In genomic region chr6:15730666-15731065, GRCm38 (mm10) we compare ENCODE assay signal across 16 mouse cellular contexts. TPM values are rescaled to one million over a fixed set of nuclear protein-coding genes. Genes with fewer than 3 reads are reported as not detected.
A peak's percentile ranks its signal among the peaks of the same experiment; 100 is the strongest.
DNase-seq lines count a peak whose midpoint lies in the region; ATAC-seq lines count a peak whose summit lies in the region.
"Had no signal": no experiment of that assay in that cellular context is flagged by ENCODE, and none has a peak within 500 bp of the region (broad histone marks: within the 10 kb centered on the region; RNA-seq: fewer than 3 reads in every experiment).

No protein-coding gene starts in this region.

- H3K4me3 ChIP-seq in heart, embryonic 15.5 days, result no peak overlapping the region
- H3K4me3 ChIP-seq in heart, embryonic 11.5 days (ENCODE audit: low read depth, low read length), result no peak overlapping the region
- H3K4me3 ChIP-seq in lung, embryonic 16.5 days (ENCODE audit: low read length), result no peak overlapping the region
- H3K4me3 ChIP-seq in macrophage (ENCODE audit: inconsistent target), result no peak overlapping the region
- no peak overlapping the region for H3K4me3 ChIP-seq in midbrain, embryonic 13.5 days (replicated peaks)
- H3K4me3 ChIP-seq: forebrain, embryonic 13.5 days; liver, embryonic 15.5 days; megakaryocyte, embryonic 14.5 days had no signal

- no peak for ATAC-seq in heart, embryonic 15.5 days (replicated peaks; ENCODE audit: insufficient number of reproducible peaks, insufficient read depth, low FRiP score, low read depth)
- no peak for ATAC-seq in heart, embryonic 11.5 days (replicated peaks; ENCODE audit: insufficient number of reproducible peaks, low FRiP score, low TSS enrichment)
- ATAC-seq in lung, embryonic 16.5 days (ENCODE audit: low read depth), result no peak; the same call in 1 of the 2 replicates
- ATAC-seq in midbrain, embryonic 13.5 days, result no peak
- ATAC-seq: forebrain, embryonic 13.5 days; intestine, postnatal 0 days had no signal

- no peak overlapping the region for H3K9ac ChIP-seq in heart, embryonic 15.5 days
- H3K9ac ChIP-seq in heart, embryonic 11.5 days (ENCODE audit: low read depth, low read length), result no peak overlapping the region
- no peak overlapping the region for H3K9ac ChIP-seq in lung, embryonic 16.5 days (ENCODE audit: low read length)
- no peak overlapping the region for H3K9ac ChIP-seq in midbrain, embryonic 13.5 days (replicated peaks)
- H3K9ac ChIP-seq: forebrain, embryonic 13.5 days; hindbrain, embryonic 14.5 days; liver, embryonic 15.5 days had no signal

- H3K9me3 ChIP-seq in heart, embryonic 15.5 days (replicated peaks), result no peaks in the 10 kb centered on the region
- no peaks in the 10 kb centered on the region for H3K9me3 ChIP-seq in heart, embryonic 11.5 days (replicated peaks; ENCODE audit: control insufficient read depth, low read length)
- no peaks in the 10 kb centered on the region for H3K9me3 ChIP-seq in lung, embryonic 16.5 days (ENCODE audit: control insufficient read depth, low read length)
- H3K9me3 ChIP-seq in midbrain, embryonic 13.5 days, result no peaks in the 10 kb centered on the region
- H3K9me3 ChIP-seq: forebrain, embryonic 13.5 days; liver, embryonic 15.5 days; megakaryocyte, embryonic 14.5 days had no signal

- H3K36me3 ChIP-seq in heart, embryonic 15.5 days, result no peaks in the 10 kb centered on the region
- no peaks in the 10 kb centered on the region for H3K36me3 ChIP-seq in heart, embryonic 11.5 days (ENCODE audit: control insufficient read depth, insufficient read depth, low read length)
- H3K36me3 ChIP-seq in lung, embryonic 16.5 days (ENCODE audit: control insufficient read depth, insufficient read depth, low read length), result 0 out of 2 replicates have a peak, but pooled peaks cover 2% of the 10 kb centered on the region
- H3K36me3 ChIP-seq in macrophage (ENCODE audit: inconsistent target), result peaks cover 19% of the 10 kb centered on the region; the same call in 1 of the 2 replicates
- H3K36me3 ChIP-seq in midbrain, embryonic 13.5 days, result no peaks in the 10 kb centered on the region
- H3K36me3 ChIP-seq: liver, embryonic 15.5 days had no signal

- 52% methylated on average over 4 of the region's 4 CpGs for WGBS in heart, embryonic 15.5 days
- WGBS in heart, embryonic 11.5 days (ENCODE audit: insufficient replicate concordance), result 83% methylated on average over 4 of the region's 4 CpGs
- WGBS in lung, embryonic 16.5 days, result 32% methylated on average over 4 of the region's 4 CpGs
- WGBS in macrophage (ENCODE audit: missing documents), result 99% methylated on average over 4 of the region's 4 CpGs
- WGBS in midbrain, embryonic 13.5 days, result 88% methylated on average over 4 of the region's 4 CpGs

- peaks cover 26% of the 10 kb centered on the region for H3K4me1 ChIP-seq in heart, embryonic 15.5 days (replicated peaks)
- H3K4me1 ChIP-seq in heart, embryonic 11.5 days (ENCODE audit: control insufficient read depth, insufficient read depth, low read length), result peaks cover 10% of the 10 kb centered on the region; the same call in 1 of the 2 replicates
- peaks cover 27% of the 10 kb centered on the region for H3K4me1 ChIP-seq in lung, embryonic 16.5 days (replicated peaks; ENCODE audit: control insufficient read depth, insufficient read depth, low read length)
- no peaks in the 10 kb centered on the region for H3K4me1 ChIP-seq in midbrain, embryonic 13.5 days (replicated peaks)
- H3K4me1 ChIP-seq: forebrain, embryonic 13.5 days; liver, embryonic 15.5 days had no signal

- no peak overlapping the region for H3K4me2 ChIP-seq in heart, embryonic 15.5 days
- no peak overlapping the region for H3K4me2 ChIP-seq in heart, embryonic 11.5 days
- peak overlapping the region; percentile 7; the same call in 1 of the 2 replicates for H3K4me2 ChIP-seq in lung, embryonic 16.5 days (ENCODE audit: low read depth, low read length)
- H3K4me2 ChIP-seq in midbrain, embryonic 13.5 days (replicated peaks), result no peak overlapping the region
- H3K4me2 ChIP-seq: forebrain, embryonic 13.5 days; hindbrain, embryonic 14.5 days; liver, embryonic 15.5 days had no signal

- no peaks in the 10 kb centered on the region for H3K27me3 ChIP-seq in heart, embryonic 15.5 days
- H3K27me3 ChIP-seq in heart, embryonic 11.5 days (ENCODE audit: control insufficient read depth, insufficient read depth, low read length), result no peaks in the 10 kb centered on the region
- H3K27me3 ChIP-seq in lung, embryonic 16.5 days (ENCODE audit: control insufficient read depth, insufficient read depth, low read depth, low read length), result no peaks in the 10 kb centered on the region
- no peaks in the 10 kb centered on the region for H3K27me3 ChIP-seq in midbrain, embryonic 13.5 days
- H3K27me3 ChIP-seq: CH12.LX; forebrain, embryonic 13.5 days; liver, embryonic 15.5 days; megakaryocyte, embryonic 14.5 days had no signal

- H3K27ac ChIP-seq in heart, embryonic 15.5 days, result peak overlapping the region; percentile 49; the same call in 1 of the 2 replicates
- H3K27ac ChIP-seq in heart, embryonic 11.5 days (ENCODE audit: low read depth, low read length), result no peak overlapping the region
- peak overlapping the region; percentile 59; the same call in 1 of the 2 replicates for H3K27ac ChIP-seq in lung, embryonic 16.5 days (ENCODE audit: low read length)
- H3K27ac ChIP-seq in macrophage, result peak overlapping the region; percentile 99
- H3K27ac ChIP-seq in midbrain, embryonic 13.5 days, result no peak overlapping the region
- H3K27ac ChIP-seq: forebrain, embryonic 13.5 days; hindbrain, embryonic 14.5 days; liver, embryonic 15.5 days had no signal

- no peak for DNase-seq in lung, postnatal 4 days
- DNase-seq in kidney, adult 8-10 months, result peak; percentile 59 to 87
- DNase-seq: cerebellum, adult 11-12 months; right cerebral cortex, postnatal 14 days; thymus, postnatal 25 days had no signal

- H3K79me2 ChIP-seq in macrophage (ENCODE audit: inconsistent target), result peaks cover 97% of the 10 kb centered on the region

RNA-seq across cellular contexts. Expression of gene Mdfic, which starts 10.2 kb away (rescaled TPM):
- polyA plus RNA-seq in heart, embryonic 15.5 days (2015; fragmentation: Nextera tagmentation; extraction: Ambion mirVana), result 4.2 and 4.6 TPM in 2 replicates
- polyA plus RNA-seq in heart, embryonic 11.5 days (2014; fragmentation: Nextera tagmentation; extraction: Ambion mirVana), result 7.4 and 8.1 TPM in 2 replicates
- 8.4 and 9.4 TPM in 2 replicates for polyA plus RNA-seq in lung, embryonic 16.5 days (2015; fragmentation: Nextera tagmentation; extraction: Ambion mirVana)
- 1,000 to 10,000 TPM in 3 of 26 experiments, 100 to 1,000 TPM in 23; 207 to 1,244 (median 399) TPM for total RNA-seq in macrophage (2018; cell fraction: chromatin; rRNA removed)
- 100 to 1,000 TPM; 164 to 281 (median 201) TPM for total RNA-seq in macrophage (2018; cell fraction: cytosol; rRNA removed)
- total RNA-seq in macrophage (2018; cell fraction: nucleus; rRNA removed), result 100 to 1,000 TPM; 193 to 717 (median 422) TPM
- 136 to 190 TPM (median 180 TPM) in 3 replicates for polyA plus RNA-seq in macrophage (2018)
- polyA plus RNA-seq in midbrain, embryonic 13.5 days (2015; fragmentation: Nextera tagmentation; extraction: Ambion mirVana), result 0.81 and 1.1 TPM in 2 replicates

Comparison
In these comparisons a context has a peak if more than half of its experiments do, and no peak if none do; other contexts are left out.
1. H3K27ac ChIP-seq: peak in heart, embryonic 15.5 days (single experiment), lung, embryonic 16.5 days (single experiment) and macrophage (single experiment); none in heart, embryonic 11.5 days (single experiment) and midbrain, embryonic 13.5 days (single experiment).
2. DNase-seq: peak in kidney, adult 8-10 months (2 of 2); none in lung, postnatal 4 days (0 of 2).
3. RNA of gene Mdfic, which starts 10.2 kb away (polyA plus RNA-seq): 136 to 190 TPM in macrophage; 8.4 to 9.4 TPM in lung, embryonic 16.5 days, 7.4 to 8.1 TPM in heart, embryonic 11.5 days, 4.2 to 4.6 TPM in heart, embryonic 15.5 days and 0.81 to 1.1 TPM in midbrain, embryonic 13.5 days; every median in the first group is over 10 times any median in the second.